Mouse (Mus musculus) NIH3T3 (cell line): Measurements from ENCODE around the gene Ankrd42.

Source experiments
- DNase-seq: peaks from one replicate; pipeline ENCODE4 v3.0.0-alpha.2; 2012; ENCODE audit warnings: low read depth

Gene Ankrd42

DNA sequence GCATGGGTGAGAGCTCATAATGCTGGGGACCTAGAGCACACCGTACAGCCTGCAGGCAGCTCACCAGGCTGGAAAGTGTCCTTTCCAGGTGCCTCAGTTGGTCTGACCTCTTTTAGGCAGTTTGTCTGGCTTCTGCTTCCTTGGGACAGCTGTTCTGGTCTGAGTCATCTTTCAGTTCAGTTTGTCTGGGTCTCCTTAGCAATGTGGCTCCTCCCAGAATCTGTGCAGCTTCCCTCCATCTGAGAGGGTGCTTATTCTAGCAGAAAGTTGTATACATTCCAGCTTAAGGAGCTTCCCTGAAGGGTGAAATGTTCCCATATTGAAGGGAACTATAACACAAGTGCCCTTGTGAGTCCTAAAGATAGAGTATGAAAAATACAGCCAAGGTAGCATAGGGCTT lies 70.2 kb downstream of the Ankrd42 start:
- no peak for DNase-seq

DNA sequence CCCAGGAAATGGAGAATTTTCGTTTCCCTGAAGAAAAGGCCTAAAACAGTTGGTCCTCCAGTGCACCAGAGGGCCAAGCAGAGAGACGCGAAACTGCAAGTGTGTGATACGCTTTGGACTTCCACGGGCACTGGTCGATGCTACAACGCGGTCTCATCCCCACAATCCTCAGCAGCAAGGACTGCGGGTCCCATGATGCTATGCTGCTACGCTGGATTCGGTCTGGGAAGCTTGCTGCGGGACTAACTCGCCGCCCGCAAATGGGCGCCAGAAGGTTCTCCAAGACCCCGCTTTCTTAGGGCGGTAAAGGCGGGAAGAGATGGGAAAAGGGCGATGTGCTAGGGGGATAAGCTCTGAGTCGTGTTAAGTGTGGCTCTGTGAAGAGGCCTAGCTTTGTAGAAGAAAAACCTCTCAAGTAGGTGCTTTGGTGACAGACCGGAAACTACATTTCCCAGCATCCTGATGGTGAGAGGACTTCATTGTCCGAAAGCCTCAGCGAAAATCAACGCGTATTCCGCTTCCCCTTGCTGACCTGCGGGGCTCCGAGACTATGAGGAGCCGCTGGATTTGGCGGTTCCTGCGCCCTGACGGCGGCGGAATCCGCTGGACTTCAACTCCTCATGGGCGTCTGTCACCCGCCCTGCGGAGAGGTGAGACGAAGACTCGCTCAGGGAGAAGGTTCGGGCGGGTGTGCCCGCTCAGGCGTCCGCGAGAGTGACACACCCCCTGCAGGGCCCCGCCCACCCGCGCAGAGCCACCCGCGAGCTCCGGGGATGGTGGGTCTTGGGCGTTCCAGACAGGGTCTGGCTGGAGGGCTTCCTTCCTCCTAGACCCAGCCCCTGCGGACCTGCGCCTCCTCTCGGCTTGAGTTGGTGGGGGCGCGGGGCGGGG lies 75.7 kb downstream of the Ankrd42 start, which contains the start of gene Ccdc90b:
Gene Ccdc90b, plus strand, starts transcription at position 164 of the 891 bp plus-strand sequence.
- peak; percentile 90 for DNase-seq

DNA sequence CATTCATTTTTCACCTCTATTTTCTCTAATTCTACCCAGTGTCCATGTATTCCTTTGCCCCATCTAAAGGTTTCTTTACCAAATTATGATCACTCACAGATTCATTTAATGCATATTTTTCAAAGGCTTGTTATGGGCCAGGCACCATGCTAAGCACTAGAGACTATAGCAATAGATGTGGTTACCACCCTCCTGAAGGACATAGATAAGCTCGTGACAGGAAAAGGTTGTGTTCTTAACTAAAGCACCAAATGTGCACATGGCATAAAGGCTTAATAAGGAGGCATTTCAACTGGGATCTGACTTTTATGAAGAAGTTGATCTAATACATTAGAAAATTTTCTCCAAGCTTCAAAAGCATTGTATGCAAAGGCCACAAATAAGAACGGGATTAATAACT lies 78.2 kb downstream of the Ankrd42 start:
- DNase-seq, result no peak

DNA sequence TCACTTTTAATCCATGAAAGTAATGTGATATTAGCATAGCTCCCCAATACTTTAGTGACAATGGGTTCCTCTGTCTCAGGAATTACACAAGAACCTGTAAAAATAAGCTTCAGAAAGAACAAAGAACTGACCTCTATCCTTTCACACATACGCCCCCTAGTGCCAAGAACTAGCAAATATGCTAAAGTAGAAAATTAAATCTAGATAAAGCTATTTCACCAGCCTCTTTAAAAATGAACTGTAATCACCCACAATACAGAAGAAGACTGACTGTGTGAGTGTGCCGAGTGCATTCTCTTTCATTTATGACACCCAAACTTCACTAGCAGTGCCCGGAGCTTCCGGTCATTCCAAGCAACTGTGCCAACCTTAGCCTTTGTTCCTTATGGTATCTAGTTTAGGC lies 86.0 kb downstream of the Ankrd42 start:
- DNase-seq, result peak; percentile 71

DNA sequence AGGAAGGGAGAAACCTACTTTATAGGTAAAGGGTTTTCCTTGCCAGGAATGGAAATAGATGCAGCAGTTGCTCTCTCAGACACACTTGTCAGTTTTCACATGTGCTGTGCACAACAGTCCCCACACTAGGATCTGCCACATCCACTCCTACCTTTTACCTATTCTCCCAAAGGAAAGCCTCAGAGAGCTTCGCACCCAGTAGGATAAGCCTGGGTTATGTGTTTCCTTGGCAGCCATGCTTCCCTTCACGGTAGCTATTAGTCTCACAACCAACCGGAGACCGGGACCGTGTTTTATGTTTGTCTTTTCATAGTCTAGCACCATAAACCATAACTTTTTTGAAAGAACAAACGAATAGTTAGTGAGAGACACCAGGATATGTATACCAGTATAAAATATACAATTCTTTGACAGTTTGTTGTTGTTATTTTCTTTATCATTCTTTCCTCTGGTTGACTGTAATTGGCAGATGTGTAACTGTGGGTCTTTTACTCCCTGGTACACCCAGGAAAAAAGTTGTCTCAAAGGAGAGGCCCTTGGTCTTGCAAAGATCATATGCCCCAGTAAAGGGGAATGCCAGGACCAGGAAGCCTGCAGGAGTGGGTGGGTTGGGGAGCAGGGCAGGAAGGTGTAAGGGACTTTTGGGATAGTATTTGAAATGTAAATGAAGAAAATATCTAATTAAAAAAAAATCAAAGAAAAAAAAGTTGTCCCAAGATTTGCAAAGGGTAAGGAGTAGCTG lies 86.5 kb downstream of the Ankrd42 start:
- no peak for DNase-seq

DNA sequence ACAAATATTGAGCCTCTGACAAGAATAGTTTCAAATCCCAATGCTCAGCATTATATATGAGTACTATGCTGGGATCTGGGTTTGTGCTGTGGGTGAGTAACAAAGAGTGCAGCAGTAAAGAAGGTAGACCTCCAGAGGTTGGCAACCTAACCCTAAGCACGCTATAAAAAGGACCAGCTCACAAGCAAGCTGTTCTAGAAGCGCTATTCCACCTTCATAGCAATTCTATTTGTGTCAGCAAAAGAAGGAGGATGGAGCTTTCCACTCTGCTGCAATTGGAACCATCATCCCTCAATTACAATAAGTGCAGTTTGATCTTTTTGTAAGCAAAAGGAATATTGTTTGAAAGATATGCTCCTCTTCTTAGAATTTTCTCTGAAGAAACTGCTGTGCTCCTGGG lies 90.2 kb downstream of the Ankrd42 start:
- no peak for DNase-seq

DNA sequence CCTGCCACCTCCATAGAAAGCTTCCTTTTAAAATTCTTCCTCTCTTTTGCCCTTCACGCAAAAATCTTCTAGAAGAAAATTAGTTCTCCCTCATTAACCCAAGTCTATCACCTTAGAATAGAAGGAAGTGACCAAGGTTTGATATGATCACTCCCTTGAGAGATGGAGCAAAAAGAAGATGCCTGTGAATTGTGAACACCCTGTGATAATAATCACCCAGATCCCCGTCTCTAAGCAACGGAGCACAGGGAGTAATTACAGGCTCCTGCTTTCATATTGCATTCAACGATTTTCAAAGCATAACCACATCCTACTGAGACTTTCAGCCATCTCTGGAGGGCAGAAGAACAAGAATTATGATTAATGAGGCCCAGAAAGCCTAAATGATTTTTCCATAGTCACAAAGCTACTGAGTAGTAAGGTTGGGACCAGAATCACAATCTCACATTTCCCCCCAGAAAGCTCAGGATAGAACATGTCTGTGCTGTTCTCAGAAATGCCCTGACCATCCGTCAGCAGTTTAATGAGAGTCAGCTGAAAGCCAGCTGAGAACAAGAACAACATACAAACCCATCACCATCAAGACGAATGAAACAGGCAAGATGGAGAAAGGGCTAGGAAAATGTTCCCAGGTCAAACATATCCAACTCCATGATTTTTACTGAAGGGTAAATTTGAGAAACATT lies 104.4 kb downstream of the Ankrd42 start:
- no peak for DNase-seq
